Mouse (Mus musculus): ENCODE measurements around the gene Whrn. TPM values are rescaled to one million over a fixed set of nuclear protein-coding genes. Genes with fewer than 3 reads are reported as not detected.
A peak's percentile ranks its signal among the peaks of the same experiment; 100 is the strongest.

Whrn gene
- polyA plus RNA-seq, 1 experiment from 2014 or later: 6.0 TPM

GRCm38 (mm10) chr4:63405683-63406082 lies 90.1 kb downstream of the Whrn start:
- ATAC-seq (ENCODE audit: insufficient number of reproducible peaks, insufficient read depth, low FRiP score, low read depth): no peak
- Histone ChIP-seq H3K4me2 (replicated peaks; ENCODE audit: low read depth, low read length) (no peak overlapping the region), H3K9me3 (ENCODE audit: control insufficient read depth, low read depth, low read length) (no peaks in the 10 kb centered on the region), H3K4me3 (ENCODE audit: low read depth, low read length) (no peak overlapping the region), H3K36me3 (ENCODE audit: control insufficient read depth, insufficient read depth, low read length) (no peaks in the 10 kb centered on the region), H3K27me3 (ENCODE audit: control insufficient read depth, insufficient read depth, low read length) (no peaks in the 10 kb centered on the region), H3K27ac (ENCODE audit: low read length) (no peak overlapping the region), H3K4me1 (ENCODE audit: control insufficient read depth, insufficient read depth, low read length) (peaks cover 56% of the 10 kb centered on the region), H3K9ac (replicated peaks; ENCODE audit: low read depth, low read length) (no peak overlapping the region)
- 57% methylated on average over 4 of the region's 4 CpGs for WGBS

- H3K4me1 ChIP-seq (ENCODE audit: control insufficient read depth, insufficient read depth, low read length): peaks cover 56% of the 10 kb centered on the region
- no peak overlapping the region for H3K4me2 ChIP-seq (replicated peaks; ENCODE audit: low read depth, low read length)
- no peaks in the 10 kb centered on the region for H3K9me3 ChIP-seq (ENCODE audit: control insufficient read depth, low read depth, low read length)
- no peak for ATAC-seq (ENCODE audit: insufficient number of reproducible peaks, insufficient read depth, low FRiP score, low read depth)
- no peaks in the 10 kb centered on the region for H3K36me3 ChIP-seq (ENCODE audit: control insufficient read depth, insufficient read depth, low read length)
- no peaks in the 10 kb centered on the region for H3K27me3 ChIP-seq (ENCODE audit: control insufficient read depth, insufficient read depth, low read length)
- no peak overlapping the region for H3K27ac ChIP-seq (ENCODE audit: low read length)
- H3K4me3 ChIP-seq (ENCODE audit: low read depth, low read length): no peak overlapping the region
- WGBS: 35% methylated on average over 7 of the region's 7 CpGs
- H3K9ac ChIP-seq (replicated peaks; ENCODE audit: low read depth, low read length): no peak overlapping the region
Measured at GRCm38 (mm10) chr4:63405051-63405450, 90.7 kb downstream of the Whrn start.

GRCm38 (mm10) chr4:63404205-63404604 lies 91.6 kb downstream of the Whrn start:
- WGBS: 48% methylated on average over 7 of the region's 7 CpGs

GRCm38 (mm10) chr4:63403040-63403959 lies 92.5 kb downstream of the Whrn start, which contains the start of gene Akna:
Akna (minus strand) TSS chr4:63403354.
- no peaks in the 10 kb centered on the region; the same call in 1 of the 2 replicates for H3K36me3 ChIP-seq (ENCODE audit: control insufficient read depth, insufficient read depth, low read length)
- H3K27me3 ChIP-seq (ENCODE audit: control insufficient read depth, insufficient read depth, low read length): no peaks in the 10 kb centered on the region
- H3K9me3 ChIP-seq (ENCODE audit: control insufficient read depth, low read depth, low read length): no peaks in the 10 kb centered on the region
- peak within 1 kb of the TSS; percentile 67 for H3K4me2 ChIP-seq (replicated peaks; ENCODE audit: low read depth, low read length)
- peak; percentile 88 for ATAC-seq (ENCODE audit: insufficient number of reproducible peaks, insufficient read depth, low FRiP score, low read depth)
- H3K27ac ChIP-seq (ENCODE audit: low read length): peak within 1 kb of the TSS; percentile 86
- 5% methylated on average over 17 of the region's 17 CpGs for WGBS
- peaks cover 50% of the 10 kb centered on the region for H3K4me1 ChIP-seq (ENCODE audit: control insufficient read depth, insufficient read depth, low read length)
- peak within 1 kb of the TSS; percentile 13 for H3K4me3 ChIP-seq (ENCODE audit: low read depth, low read length)
- no peak within 1 kb of the TSS; the same call in 1 of the 2 replicates for H3K9ac ChIP-seq (replicated peaks; ENCODE audit: low read depth, low read length)

More at GRCm38 (mm10) chr4:63404205-63404604, 91.6 kb downstream of the Whrn start:
- Histone ChIP-seq H3K27me3 (ENCODE audit: control insufficient read depth, insufficient read depth, low read length) (no peaks in the 10 kb centered on the region), H3K4me1 (ENCODE audit: control insufficient read depth, insufficient read depth, low read length) (peaks cover 58% of the 10 kb centered on the region), H3K36me3 (ENCODE audit: control insufficient read depth, insufficient read depth, low read length) (no peaks in the 10 kb centered on the region), H3K9me3 (ENCODE audit: control insufficient read depth, low read depth, low read length) (no peaks in the 10 kb centered on the region), H3K9ac (replicated peaks; ENCODE audit: low read depth, low read length) (no peak overlapping the region), H3K4me2 (replicated peaks; ENCODE audit: low read depth, low read length) (peak overlapping the region; percentile 67; the same call in 1 of the 2 replicates), H3K27ac (ENCODE audit: low read length) (peak overlapping the region; percentile 86; the same call in 1 of the 2 replicates), H3K4me3 (ENCODE audit: low read depth, low read length) (no peak overlapping the region)
- no peak for ATAC-seq (ENCODE audit: insufficient number of reproducible peaks, insufficient read depth, low FRiP score, low read depth)

- Histone ChIP-seq H3K4me2 (replicated peaks; ENCODE audit: low read depth, low read length) (peak overlapping the region; percentile 67), H3K4me3 (ENCODE audit: low read depth, low read length) (peak overlapping the region; percentile 13), H3K27me3 (ENCODE audit: control insufficient read depth, insufficient read depth, low read length) (no peaks in the 10 kb centered on the region), H3K4me1 (ENCODE audit: control insufficient read depth, insufficient read depth, low read length) (peaks cover 47% of the 10 kb centered on the region), H3K36me3 (ENCODE audit: control insufficient read depth, insufficient read depth, low read length) (no peaks in the 10 kb centered on the region; the same call in 1 of the 2 replicates), H3K27ac (ENCODE audit: low read length) (peak overlapping the region; percentile 86), H3K9ac (replicated peaks; ENCODE audit: low read depth, low read length) (no peak overlapping the region; the same call in 1 of the 2 replicates), H3K9me3 (ENCODE audit: control insufficient read depth, low read depth, low read length) (no peaks in the 10 kb centered on the region)
- WGBS: 40% methylated on average over 6 of the region's 6 CpGs
- no peak for ATAC-seq (ENCODE audit: insufficient number of reproducible peaks, insufficient read depth, low FRiP score, low read depth)
Measured at GRCm38 (mm10) chr4:63402558-63402957, 93.2 kb downstream of the Whrn start.

- peak overlapping the region; percentile 67 for H3K4me2 ChIP-seq (replicated peaks; ENCODE audit: low read depth, low read length)
- WGBS: 70% methylated on average over 10 of the region's 10 CpGs
- peaks cover 47% of the 10 kb centered on the region for H3K4me1 ChIP-seq (ENCODE audit: control insufficient read depth, insufficient read depth, low read length)
- no peak for ATAC-seq (ENCODE audit: insufficient number of reproducible peaks, insufficient read depth, low FRiP score, low read depth)
- no peaks in the 10 kb centered on the region; the same call in 1 of the 2 replicates for H3K36me3 ChIP-seq (ENCODE audit: control insufficient read depth, insufficient read depth, low read length)
- H3K4me3 ChIP-seq (ENCODE audit: low read depth, low read length): peak overlapping the region; percentile 13; the same call in 1 of the 2 replicates
- no peaks in the 10 kb centered on the region for H3K27me3 ChIP-seq (ENCODE audit: control insufficient read depth, insufficient read depth, low read length)
- no peaks in the 10 kb centered on the region for H3K9me3 ChIP-seq (ENCODE audit: control insufficient read depth, low read depth, low read length)
- peak overlapping the region; percentile 86 for H3K27ac ChIP-seq (ENCODE audit: low read length)
- 0 out of 2 replicates have a peak overlapping the region, but pooled peaks have one; percentile 2 for H3K9ac ChIP-seq (replicated peaks; ENCODE audit: low read depth, low read length)
Measured at GRCm38 (mm10) chr4:63402056-63402455, 93.7 kb downstream of the Whrn start.

GRCm38 (mm10) chr4:63401620-63402019 lies 94.2 kb downstream of the Whrn start:
- 66% methylated on average over 6 of the region's 6 CpGs for WGBS
- H3K36me3 ChIP-seq (ENCODE audit: control insufficient read depth, insufficient read depth, low read length): no peaks in the 10 kb centered on the region; the same call in 1 of the 2 replicates
- H3K9me3 ChIP-seq (ENCODE audit: control insufficient read depth, low read depth, low read length): no peaks in the 10 kb centered on the region
- 0 out of 2 replicates have a peak overlapping the region, but pooled peaks have one; percentile 2 for H3K9ac ChIP-seq (replicated peaks; ENCODE audit: low read depth, low read length)
- ATAC-seq (ENCODE audit: insufficient number of reproducible peaks, insufficient read depth, low FRiP score, low read depth): no peak
- peaks cover 47% of the 10 kb centered on the region for H3K4me1 ChIP-seq (ENCODE audit: control insufficient read depth, insufficient read depth, low read length)
- H3K27ac ChIP-seq (ENCODE audit: low read length): no peak overlapping the region
- no peak overlapping the region for H3K4me3 ChIP-seq (ENCODE audit: low read depth, low read length)
- no peaks in the 10 kb centered on the region for H3K27me3 ChIP-seq (ENCODE audit: control insufficient read depth, insufficient read depth, low read length)
- H3K4me2 ChIP-seq (replicated peaks; ENCODE audit: low read depth, low read length): peak overlapping the region; percentile 67; the same call in 1 of the 2 replicates

- H3K9me3 ChIP-seq (ENCODE audit: control insufficient read depth, low read depth, low read length): no peaks in the 10 kb centered on the region
- ATAC-seq (ENCODE audit: insufficient number of reproducible peaks, insufficient read depth, low FRiP score, low read depth): no peak
- no peaks in the 10 kb centered on the region for H3K27me3 ChIP-seq (ENCODE audit: control insufficient read depth, insufficient read depth, low read length)
- H3K4me2 ChIP-seq (replicated peaks; ENCODE audit: low read depth, low read length): no peak overlapping the region
- peaks cover 47% of the 10 kb centered on the region for H3K4me1 ChIP-seq (ENCODE audit: control insufficient read depth, insufficient read depth, low read length)
- H3K9ac ChIP-seq (replicated peaks; ENCODE audit: low read depth, low read length): no peak overlapping the region
- no peak overlapping the region for H3K4me3 ChIP-seq (ENCODE audit: low read depth, low read length)
- H3K27ac ChIP-seq (ENCODE audit: low read length): no peak overlapping the region
- WGBS: 84% methylated on average over 18 of the region's 18 CpGs
- no peaks in the 10 kb centered on the region; the same call in 1 of the 2 replicates for H3K36me3 ChIP-seq (ENCODE audit: control insufficient read depth, insufficient read depth, low read length)
Measured at GRCm38 (mm10) chr4:63400541-63401306, 95.1 kb downstream of the Whrn start.
